Mouse (Mus musculus) forebrain, embryonic 11.5 days (tissue): Measurements from ENCODE around the gene Tpp1. TPM values are rescaled to one million over a fixed set of nuclear protein-coding genes. Genes with fewer than 3 reads are reported as not detected.
"Not testable (repeated sequence)": the region's sequence is repeated elsewhere in the genome, so short reads cannot be mapped to it uniquely, and the experiment has no call there.

ENCODE experiments used
- ATAC-seq: fragments of 200-750 bp; cut with Nextera tagmentation; replicated peaks from 2 replicates; pipeline ENCODE4 v1.8.0; 2017; ENCODE audit warnings: moderate TSS enrichment; ENCODE audit not compliant: low FRiP score
- DNase-seq: peaks from one replicate; pipeline ENCODE4 v3.0.0-alpha.2; 2017; ENCODE audit warnings: low spot score
- H3K27ac ChIP-seq: fragments of 300-500 bp; sonication (generic); 2 replicates; pipeline ENCODE4 v1.5.1; 2014; ENCODE audit warnings: low read depth, low read length
- H3K27me3 ChIP-seq: fragments of 300-500 bp; sonication (generic); 2 replicates; pipeline ENCODE4 v1.6.1; 2014; ENCODE audit warnings: mild to moderate bottlenecking, low read length, mixed read lengths; ENCODE audit not compliant: control insufficient read depth, insufficient read depth
- H3K36me3 ChIP-seq: fragments of 300-500 bp; sonication (generic); 2 replicates; pipeline ENCODE4 v1.6.1; 2014; ENCODE audit warnings: mild to moderate bottlenecking, low read length, moderate library complexity, mixed read lengths; ENCODE audit not compliant: control insufficient read depth, insufficient read depth
- H3K4me1 ChIP-seq: fragments of 300-500 bp; sonication (generic); replicated peaks from 2 replicates; pipeline ENCODE4 v1.6.1; 2014; ENCODE audit warnings: low read length, mixed read lengths; ENCODE audit not compliant: control insufficient read depth, insufficient read depth
- H3K4me2 ChIP-seq: fragments of 300-500 bp; sonication (generic); 2 replicates; pipeline ENCODE4 v1.6.1; 2014; ENCODE audit warnings: low read depth, mild to moderate bottlenecking, low read length, moderate library complexity, mixed read lengths; ENCODE audit not compliant: severe bottlenecking
- H3K4me3 ChIP-seq: fragments of 300-500 bp; sonication (generic); 2 replicates; pipeline ENCODE4 v1.5.1; 2014; ENCODE audit warnings: low read depth, low read length
- H3K9ac ChIP-seq: fragments of 300-500 bp; sonication (generic); 2 replicates; pipeline ENCODE4 v1.6.1; 2014; ENCODE audit warnings: low read length
- H3K9me3 ChIP-seq: fragments of 300-500 bp; sonication (generic); 2 replicates; pipeline ENCODE4 v1.6.1; 2016; ENCODE audit warnings: low read length, mixed read lengths; ENCODE audit not compliant: control insufficient read depth
- WGBS: fragments of 180-500 bp; shearing (Covaris S2); extraction: QIAGEN DNeasy Blood & Tissue Kit; methylation state at CpG from one replicate; pipeline ENCODE4 v1.1.7; 2014; 5-methylcytosine and 5-hydroxymethylcytosine counted together
- polyA plus RNA-seq: library from polyadenylated mRNA; unstranded; fragments of >200 nt; fragmentation: Nextera tagmentation; extraction: Ambion mirVana; gene quantifications from 2 replicates; pipeline ENCODE4 v1.2.1, GENCODE M21; 2014

Gene Tpp1
- polyA plus RNA-seq, 1 experiment from 2014 or later, result 53.9 TPM

- H3K4me1 ChIP-seq, result peaks cover 2% of the 10 kb centered on the region; the same call in 1 of the 2 replicates
- peaks cover 6% of the 10 kb centered on the region; the same call in 1 of the 2 replicates for H3K36me3 ChIP-seq
- no peak overlapping the region for H3K27ac ChIP-seq
- no peak overlapping the region for H3K4me3 ChIP-seq
- 97% methylated on average over 2 of the region's 2 CpGs for WGBS
- H3K9me3 ChIP-seq, result no peaks in the 10 kb centered on the region
- no peaks in the 10 kb centered on the region for H3K27me3 ChIP-seq
- DNase-seq, result no peak
- no peak for ATAC-seq
- 0 out of 2 replicates have a peak overlapping the region, but pooled peaks have one; percentile 16 for H3K4me2 ChIP-seq
- H3K9ac ChIP-seq, result no peak overlapping the region
Observed at GRCm38 (mm10) chr7:105738286-105738685, 13.7 kb downstream of the Tpp1 start.

GRCm38 (mm10) chr7:105737648-105738047, 14.4 kb downstream of the Tpp1 start:
- WGBS, result 38% methylated on average over 3 of the region's 3 CpGs
- Histone ChIP-seq H3K27me3 (no peaks in the 10 kb centered on the region), H3K9ac (peak overlapping the region; percentile 88; the same call in 1 of the 2 replicates), H3K27ac (no peak overlapping the region), H3K4me1 (peaks cover 2% of the 10 kb centered on the region; the same call in 1 of the 2 replicates), H3K4me3 (peak overlapping the region; percentile 82), H3K4me2 (peak overlapping the region; percentile 69), H3K36me3 (peaks cover 11% of the 10 kb centered on the region; the same call in 1 of the 2 replicates), H3K9me3 (no peaks in the 10 kb centered on the region)
- ATAC-seq (no peak), DNase-seq (no peak)

GRCm38 (mm10) chr7:105736911-105737521, 15.0 kb downstream of the Tpp1 start, which contains the start of gene Rrp8:
Gene Rrp8, minus strand, starts transcription at chr7:105737385.
- peak within 1 kb of the TSS; percentile 82 for H3K4me3 ChIP-seq
- H3K27ac ChIP-seq, result peak within 1 kb of the TSS; percentile 55
- under 1% methylated on average over 30 of the region's 30 CpGs for WGBS
- H3K4me1 ChIP-seq, result peaks cover 2% of the 10 kb centered on the region; the same call in 1 of the 2 replicates
- H3K9ac ChIP-seq, result peak within 1 kb of the TSS; percentile 88
- H3K4me2 ChIP-seq, result peak within 1 kb of the TSS; percentile 69
- peaks cover 14% of the 10 kb centered on the region; the same call in 1 of the 2 replicates for H3K36me3 ChIP-seq
- no peaks in the 10 kb centered on the region for H3K27me3 ChIP-seq
- ATAC-seq (no peak), DNase-seq (no peak)
- H3K9me3 ChIP-seq, result no peaks in the 10 kb centered on the region

- DNase-seq, result peak; percentile 92
- WGBS, result under 1% methylated on average over 37 of the region's 62 CpGs
- peak; percentile 98 for ATAC-seq
- Histone ChIP-seq H3K9me3 (no peaks in the 10 kb centered on the region), H3K4me1 (peaks cover 2% of the 10 kb centered on the region; the same call in 1 of the 2 replicates), H3K27me3 (no peaks in the 10 kb centered on the region), H3K4me3 (peak within 1 kb of the TSS; percentile 82), H3K27ac (peak within 1 kb of the TSS; percentile 55), H3K36me3 (peaks cover 10% of the 10 kb centered on the region; the same call in 1 of the 2 replicates), H3K9ac (peak within 1 kb of the TSS; percentile 88), H3K4me2 (peak within 1 kb of the TSS; percentile 69)
Observed at GRCm38 (mm10) chr7:105736264-105736901, 15.7 kb downstream of the Tpp1 start, which contains the start of gene Ilk. Gene Ilk, plus strand, starts transcription at chr7:105736592.

GRCm38 (mm10) chr7:105735464-105735863, 16.6 kb downstream of the Tpp1 start:
- H3K36me3 ChIP-seq, ATAC-seq, H3K27me3 ChIP-seq, H3K4me1 ChIP-seq, H3K27ac ChIP-seq, H3K9me3 ChIP-seq, DNase-seq: not testable (repeated sequence)
- Histone ChIP-seq H3K4me2 (peak overlapping the region; percentile 69), H3K9ac (peak overlapping the region; percentile 88), H3K4me3 (peak overlapping the region; percentile 82)
- 62% methylated on average over 4 of the region's 4 CpGs for WGBS

- Histone ChIP-seq H3K9ac (no peak overlapping the region), H3K36me3 (peaks cover 9% of the 10 kb centered on the region; the same call in 1 of the 2 replicates)
Observed at GRCm38 (mm10) chr7:105734826-105735225, 17.2 kb downstream of the Tpp1 start.

GRCm38 (mm10) chr7:105733836-105734235, 18.2 kb downstream of the Tpp1 start:
- no peak for ATAC-seq
- H3K4me2 ChIP-seq, result no peak overlapping the region
- no peaks in the 10 kb centered on the region for H3K9me3 ChIP-seq
- H3K4me1 ChIP-seq, result peaks cover 2% of the 10 kb centered on the region; the same call in 1 of the 2 replicates
- H3K9ac ChIP-seq, result no peak overlapping the region
- H3K27me3 ChIP-seq, result no peaks in the 10 kb centered on the region
- no peak overlapping the region for H3K4me3 ChIP-seq
- no peak overlapping the region for H3K27ac ChIP-seq
- H3K36me3 ChIP-seq, result peaks cover 9% of the 10 kb centered on the region; the same call in 1 of the 2 replicates
- WGBS, result 94% methylated on average over 11 of the region's 11 CpGs
- DNase-seq, result no peak

More at GRCm38 (mm10) chr7:105734826-105735225, 17.2 kb downstream of the Tpp1 start:
- Histone ChIP-seq H3K27me3 (no peaks in the 10 kb centered on the region), H3K27ac (no peak overlapping the region), H3K9me3 (no peaks in the 10 kb centered on the region), H3K4me3 (no peak overlapping the region), H3K4me2 (no peak overlapping the region), H3K4me1 (peaks cover 2% of the 10 kb centered on the region; the same call in 1 of the 2 replicates)
- 87% methylated on average over 8 of the region's 8 CpGs for WGBS
- ATAC-seq, result no peak
- DNase-seq, result no peak

GRCm38 (mm10) chr7:105728701-105729428, 23.2 kb downstream of the Tpp1 start:
- Histone ChIP-seq H3K4me3 (no peak overlapping the region), H3K9me3 (no peaks in the 10 kb centered on the region), H3K9ac (0 out of 2 replicates have a peak overlapping the region, but pooled peaks have one; percentile 7), H3K4me2 (no peak overlapping the region), H3K36me3 (peaks cover 9% of the 10 kb centered on the region; the same call in 1 of the 2 replicates), H3K4me1 (no peaks in the 10 kb centered on the region; the same call in 1 of the 2 replicates), H3K27me3 (no peaks in the 10 kb centered on the region), H3K27ac (peak overlapping the region; percentile 46)
- ATAC-seq (peak; percentile 49), DNase-seq (no peak)
- 49% methylated on average over 6 of the region's 6 CpGs for WGBS
